Mouse (Mus musculus) hindbrain, embryonic 10.5 days (tissue): ENCODE results near the gene Best1. TPM values are rescaled to one million over a fixed set of nuclear protein-coding genes. Genes with fewer than 3 reads are reported as not detected.

ENCODE experiments used
- DNase-seq: peaks from one replicate; pipeline ENCODE4 v3.0.0-alpha.2; 2017; ENCODE audit warnings: low spot score
- H3K27ac ChIP-seq: fragments of 300-500 bp; sonication (generic); 2 replicates; pipeline ENCODE4 v1.5.1; 2016; ENCODE audit warnings: mild to moderate bottlenecking, moderate library complexity
- H3K27me3 ChIP-seq: fragments of 300-500 bp; sonication (generic); 2 replicates; pipeline ENCODE4 v1.6.1; 2016; ENCODE audit warnings: mild to moderate bottlenecking; ENCODE audit not compliant: poor library complexity, insufficient read depth, severe bottlenecking
- H3K36me3 ChIP-seq: fragments of 300-500 bp; sonication (generic); 2 replicates; pipeline ENCODE4 v1.6.1; 2016; ENCODE audit warnings: mild to moderate bottlenecking, moderate library complexity
- H3K4me1 ChIP-seq: fragments of 300-500 bp; sonication (generic); replicated peaks from 2 replicates; pipeline ENCODE4 v1.6.1; 2016; ENCODE audit warnings: mild to moderate bottlenecking
- H3K4me3 ChIP-seq: fragments of 300-500 bp; sonication (generic); 2 replicates; pipeline ENCODE4 v1.5.1; 2016; ENCODE audit warnings: mild to moderate bottlenecking, moderate library complexity
- H3K9me3 ChIP-seq: fragments of 300-500 bp; sonication (generic); 2 replicates; pipeline ENCODE4 v1.6.1; 2016; ENCODE audit warnings: mild to moderate bottlenecking, moderate library complexity
- WGBS: fragments of 180-500 bp; shearing (Covaris S2); methylation state at CpG from one replicate; pipeline ENCODE4 v1.1.7; 2016; 5-methylcytosine and 5-hydroxymethylcytosine counted together
- polyA plus RNA-seq: library from polyadenylated mRNA; unstranded; fragments of >200 nt; fragmentation: Nextera tagmentation; extraction: Ambion mirVana; gene quantifications from 2 replicates; pipeline ENCODE4 v1.2.1, GENCODE M21; 2016

Best1 gene
- polyA plus RNA-seq, 1 experiment from 2014 or later: 1.8 TPM

DNA sequence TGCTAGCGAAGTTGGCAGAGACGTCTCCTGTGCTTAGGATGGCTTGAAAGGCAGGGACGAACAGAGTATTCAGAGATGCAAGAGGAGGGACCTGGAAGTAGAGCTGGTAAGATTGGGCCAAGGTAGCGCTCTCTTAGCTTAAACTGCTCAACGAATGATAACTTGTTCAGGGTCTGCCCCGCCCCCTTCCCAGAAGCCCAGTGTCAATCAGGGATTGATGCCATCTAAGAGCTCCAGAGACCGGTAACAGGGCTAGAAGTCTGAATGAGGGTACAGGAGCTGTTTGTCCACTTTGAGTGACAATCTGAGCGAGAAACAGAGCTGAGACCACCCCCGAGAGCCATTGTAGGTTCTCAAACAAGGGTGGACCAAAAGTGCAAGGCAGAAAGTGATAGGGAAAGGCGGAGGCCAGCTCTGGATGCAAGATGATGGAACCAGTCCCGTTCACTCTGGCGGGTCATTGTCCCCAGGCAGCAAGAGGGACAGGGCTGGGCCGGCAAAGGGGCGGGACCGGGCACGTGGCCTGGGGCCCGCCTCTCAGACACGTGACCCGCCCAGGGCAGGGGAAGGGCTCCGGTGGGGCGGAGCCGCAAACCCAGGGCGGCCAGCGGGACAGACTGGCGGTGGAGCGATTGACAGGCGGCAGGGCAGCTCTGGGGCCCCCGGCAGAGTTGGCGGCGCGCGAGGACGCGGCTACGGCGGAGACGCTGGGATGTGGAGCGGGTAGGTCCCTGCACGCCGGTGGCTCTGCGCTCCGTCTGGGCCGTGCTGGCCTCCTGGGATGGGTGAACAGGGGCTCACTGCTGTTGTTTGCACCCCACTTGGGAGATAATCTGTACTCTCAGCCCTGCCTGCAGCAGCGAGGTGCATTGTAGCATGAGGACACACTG, 16.4 kb upstream of the Best1 start:
- H3K27ac ChIP-seq: peak overlapping the region; percentile 88
- peaks cover 64% of the 10 kb centered on the region for H3K4me1 ChIP-seq
- peaks cover 36% of the 10 kb centered on the region for H3K27me3 ChIP-seq
- DNase-seq: peak; percentile 92
- no peaks in the 10 kb centered on the region for H3K9me3 ChIP-seq
- peak overlapping the region; percentile 64 for H3K4me3 ChIP-seq
- no peaks in the 10 kb centered on the region for H3K36me3 ChIP-seq
- 5% methylated on average over 44 of the region's 44 CpGs for WGBS

GRCm38 (mm10) chr19:10016151-10016550, 14.7 kb upstream of the Best1 start:
- WGBS: 84% methylated on average over 4 of the region's 4 CpGs
- peak overlapping the region; percentile 76 for H3K27ac ChIP-seq
- H3K27me3 ChIP-seq: peaks cover 36% of the 10 kb centered on the region
- H3K36me3 ChIP-seq: no peaks in the 10 kb centered on the region
- H3K9me3 ChIP-seq: no peaks in the 10 kb centered on the region
- H3K4me3 ChIP-seq: peak overlapping the region; percentile 27; the same call in 1 of the 2 replicates
- no peak for DNase-seq
- peaks cover 57% of the 10 kb centered on the region for H3K4me1 ChIP-seq

DNA sequence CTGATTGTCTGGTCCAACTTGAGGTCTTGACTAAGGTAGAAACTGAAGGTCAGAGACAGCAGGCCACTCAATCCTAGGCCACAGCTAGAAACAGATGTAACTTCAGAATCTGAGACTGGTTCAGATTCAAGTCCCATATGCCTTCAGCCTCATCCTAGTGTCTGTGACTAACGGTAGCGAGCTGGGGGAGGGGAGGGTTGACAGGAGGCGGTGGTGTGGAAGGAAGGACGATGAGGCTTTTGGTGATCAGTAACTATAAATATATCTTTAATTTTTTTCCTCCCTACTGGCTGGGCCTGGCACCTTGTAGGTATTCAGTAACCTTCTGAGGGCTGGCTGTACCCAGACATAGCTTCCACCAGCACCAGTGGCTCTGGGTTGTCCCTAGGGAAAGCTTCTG, 14.0 kb upstream of the Best1 start:
- DNase-seq: no peak
- 76% methylated on average over 4 of the region's 4 CpGs for WGBS
- Histone ChIP-seq H3K27ac (peak overlapping the region; percentile 76), H3K36me3 (no peaks in the 10 kb centered on the region), H3K4me1 (peaks cover 57% of the 10 kb centered on the region), H3K9me3 (no peaks in the 10 kb centered on the region), H3K4me3 (peak overlapping the region; percentile 27; the same call in 1 of the 2 replicates), H3K27me3 (peaks cover 36% of the 10 kb centered on the region)

DNA sequence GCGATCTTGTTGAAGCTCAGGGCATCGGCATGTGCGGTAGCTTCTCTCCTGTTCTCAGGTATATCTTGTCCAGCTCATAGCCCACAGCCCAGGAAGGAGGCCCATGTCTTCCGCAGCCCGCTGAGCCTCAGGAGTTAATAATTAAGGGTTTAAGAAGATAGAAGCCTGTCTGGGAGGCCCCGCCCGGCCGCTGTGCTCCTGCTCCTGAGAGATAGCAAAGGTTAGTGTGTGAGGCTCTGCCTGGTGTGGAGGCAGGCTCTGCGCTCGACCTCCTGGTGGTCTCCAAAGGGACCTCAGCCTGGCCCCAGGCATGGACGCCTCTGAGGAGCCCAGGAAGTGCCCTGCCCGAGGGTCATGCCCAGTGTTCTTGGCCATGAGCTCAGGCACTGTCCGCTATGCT, 13.4 kb upstream of the Best1 start:
- H3K9me3 ChIP-seq: no peaks in the 10 kb centered on the region
- WGBS: 80% methylated on average over 13 of the region's 13 CpGs
- H3K27me3 ChIP-seq: peaks cover 33% of the 10 kb centered on the region
- no peak for DNase-seq
- H3K4me1 ChIP-seq: peaks cover 57% of the 10 kb centered on the region
- no peaks in the 10 kb centered on the region for H3K36me3 ChIP-seq
- H3K27ac ChIP-seq: peak overlapping the region; percentile 76
- H3K4me3 ChIP-seq: peak overlapping the region; percentile 27

DNA sequence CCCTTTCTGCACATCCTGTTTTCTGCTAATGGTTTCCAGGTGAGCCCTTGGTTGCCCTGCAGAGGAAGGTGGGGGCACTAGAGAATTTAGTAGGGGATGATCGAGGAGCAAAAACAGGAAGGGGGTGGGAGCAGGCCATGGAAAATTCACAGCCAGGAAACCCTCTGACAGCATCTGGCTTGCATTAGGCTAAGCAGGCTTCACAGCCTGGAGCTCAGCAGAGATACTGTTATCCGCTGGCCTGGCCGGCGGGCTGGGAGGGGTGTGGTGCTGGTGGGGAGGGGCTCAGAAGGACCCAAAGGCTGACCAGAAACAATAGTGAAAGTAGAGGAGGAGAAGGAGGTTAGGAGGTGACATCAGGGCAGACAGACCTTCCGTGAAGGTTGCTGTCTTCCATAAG, 12.5 kb upstream of the Best1 start:
- H3K36me3 ChIP-seq: no peaks in the 10 kb centered on the region
- peaks cover 48% of the 10 kb centered on the region for H3K4me1 ChIP-seq
- no peak overlapping the region for H3K4me3 ChIP-seq
- DNase-seq: peak; percentile 75
- 46% methylated on average over 5 of the region's 5 CpGs for WGBS
- H3K27me3 ChIP-seq: peaks cover 23% of the 10 kb centered on the region
- peak overlapping the region; percentile 76 for H3K27ac ChIP-seq
- no peaks in the 10 kb centered on the region for H3K9me3 ChIP-seq

- peak overlapping the region; percentile 76 for H3K27ac ChIP-seq
- WGBS: 46% methylated on average over 3 of the region's 3 CpGs
- no peaks in the 10 kb centered on the region for H3K9me3 ChIP-seq
- H3K4me1 ChIP-seq: peaks cover 42% of the 10 kb centered on the region
- 0 out of 2 replicates have a peak overlapping the region, but pooled peaks have one; percentile 6 for H3K4me3 ChIP-seq
- peaks cover 19% of the 10 kb centered on the region for H3K27me3 ChIP-seq
- H3K36me3 ChIP-seq: no peaks in the 10 kb centered on the region
- DNase-seq: no peak
Observed at GRCm38 (mm10) chr19:10013348-10013747, 11.9 kb upstream of the Best1 start.

DNA sequence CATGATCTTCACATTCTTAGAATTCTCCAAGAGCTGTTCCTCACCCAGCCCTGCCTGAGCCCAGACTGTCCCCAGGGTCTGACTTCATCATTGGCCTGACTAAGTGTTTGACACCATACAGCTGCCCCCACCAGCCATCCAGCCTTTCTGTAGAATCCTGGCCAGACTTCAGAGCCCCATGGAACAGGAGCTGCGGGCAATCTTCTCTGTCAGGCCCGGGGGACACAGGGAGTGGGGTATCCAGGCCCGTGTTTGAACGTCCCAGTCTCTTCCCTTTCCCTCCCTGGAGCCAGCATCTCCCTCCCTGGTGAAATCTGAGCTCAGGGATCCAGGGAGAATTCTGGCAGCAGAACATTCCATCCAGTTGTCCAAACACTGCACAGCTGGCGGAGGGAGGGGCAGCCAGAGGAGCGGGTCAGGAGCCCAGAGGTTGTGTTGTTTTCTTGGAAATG, 11.4 kb upstream of the Best1 start:
- WGBS: 48% methylated on average over 6 of the region's 6 CpGs
- Histone ChIP-seq H3K27me3 (peaks cover 19% of the 10 kb centered on the region), H3K27ac (peak overlapping the region; percentile 76), H3K36me3 (no peaks in the 10 kb centered on the region), H3K9me3 (no peaks in the 10 kb centered on the region), H3K4me3 (0 out of 2 replicates have a peak overlapping the region, but pooled peaks have one; percentile 6), H3K4me1 (peaks cover 37% of the 10 kb centered on the region)
- peak; percentile 72 for DNase-seq

DNA sequence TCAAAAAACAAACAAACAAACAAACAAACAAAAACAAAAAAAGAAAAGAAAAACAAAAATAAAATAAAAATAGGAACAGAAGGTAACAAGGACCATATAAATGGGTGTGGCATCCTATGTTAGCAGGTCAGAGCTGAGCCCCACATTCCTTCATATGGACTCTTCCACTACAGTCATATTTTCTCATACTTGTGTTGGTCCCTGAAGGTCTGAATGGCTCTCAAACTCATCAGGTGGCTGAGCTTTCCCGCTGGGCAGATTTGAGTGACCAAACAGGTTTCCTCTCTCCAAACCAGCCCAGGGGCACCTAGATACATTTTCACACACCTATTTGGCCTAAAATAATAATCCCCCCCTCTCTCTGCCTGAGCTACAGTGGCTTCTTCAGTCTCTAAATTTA, 10.0 kb upstream of the Best1 start:
- DNase-seq: no peak
- WGBS: 72% methylated on average over 1 of the region's 1 CpGs
- Histone ChIP-seq H3K4me1 (peaks cover 30% of the 10 kb centered on the region), H3K4me3 (no peak overlapping the region), H3K36me3 (no peaks in the 10 kb centered on the region), H3K9me3 (no peaks in the 10 kb centered on the region), H3K27me3 (peaks cover 8% of the 10 kb centered on the region), H3K27ac (no peak overlapping the region)

- H3K9me3 ChIP-seq: no peaks in the 10 kb centered on the region
- H3K36me3 ChIP-seq: no peaks in the 10 kb centered on the region
- no peaks in the 10 kb centered on the region for H3K27me3 ChIP-seq
- H3K4me1 ChIP-seq: no peaks in the 10 kb centered on the region
- no peak overlapping the region for H3K4me3 ChIP-seq
- no peak for DNase-seq
- H3K27ac ChIP-seq: no peak overlapping the region
- WGBS: 95% methylated on average over 1 of the region's 1 CpGs
Observed at GRCm38 (mm10) chr19:10003696-10004095, 2.3 kb upstream of the Best1 start.

- no peaks in the 10 kb centered on the region for H3K9me3 ChIP-seq
- H3K4me3 ChIP-seq: no peak overlapping the region
- H3K27ac ChIP-seq: no peak overlapping the region
- DNase-seq: no peak
- WGBS: 38% methylated on average over 3 of the region's 3 CpGs
- H3K4me1 ChIP-seq: 0 out of 2 replicates have a peak, but pooled peaks cover 3% of the 10 kb centered on the region
- H3K36me3 ChIP-seq: no peaks in the 10 kb centered on the region
- H3K27me3 ChIP-seq: no peaks in the 10 kb centered on the region
Observed at GRCm38 (mm10) chr19:10000330-10000729, 1.1 kb downstream of the Best1 start.

DNA sequence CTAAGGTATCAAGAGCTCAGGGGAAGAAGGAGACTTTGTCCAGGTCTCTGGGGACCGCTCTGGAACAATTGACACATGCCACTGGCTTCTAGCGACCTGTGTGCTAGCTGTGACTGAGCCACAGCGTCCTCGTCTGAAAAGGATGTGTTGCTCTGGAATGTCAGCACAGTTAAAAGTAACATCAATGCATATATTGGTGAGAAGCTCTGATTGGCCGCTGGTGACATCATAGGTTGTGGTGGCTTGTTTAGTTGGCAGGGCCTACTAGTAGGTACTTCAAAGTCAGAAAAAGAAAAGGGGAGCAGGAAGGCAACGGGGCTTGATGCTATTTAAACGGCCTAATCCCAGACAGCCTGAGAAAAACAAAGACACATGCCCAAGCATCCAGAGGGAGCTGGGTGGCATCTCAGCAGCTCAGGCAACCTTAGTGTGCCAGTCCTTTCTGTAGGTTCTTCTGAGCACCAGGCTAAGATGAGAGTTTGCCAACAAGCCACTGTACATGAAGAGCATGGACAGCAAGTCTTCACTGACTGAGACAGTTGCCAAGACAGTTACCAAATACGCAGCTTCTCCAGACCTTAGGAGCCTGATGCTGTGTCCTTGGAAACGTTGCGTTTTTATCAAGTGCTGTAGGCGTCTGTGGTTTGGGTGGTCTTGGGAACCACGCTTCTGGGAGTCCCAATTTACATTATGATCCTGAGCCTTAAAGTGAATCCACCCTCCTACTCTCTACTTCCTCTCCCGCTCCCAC, 2.5 kb downstream of the Best1 start:
- H3K27ac ChIP-seq: no peak overlapping the region
- no peaks in the 10 kb centered on the region for H3K36me3 ChIP-seq
- no peak for DNase-seq
- H3K27me3 ChIP-seq: no peaks in the 10 kb centered on the region
- H3K4me1 ChIP-seq: 0 out of 2 replicates have a peak, but pooled peaks cover 3% of the 10 kb centered on the region
- H3K4me3 ChIP-seq: no peak overlapping the region
- WGBS: 74% methylated on average over 13 of the region's 13 CpGs
- H3K9me3 ChIP-seq: no peaks in the 10 kb centered on the region

DNA sequence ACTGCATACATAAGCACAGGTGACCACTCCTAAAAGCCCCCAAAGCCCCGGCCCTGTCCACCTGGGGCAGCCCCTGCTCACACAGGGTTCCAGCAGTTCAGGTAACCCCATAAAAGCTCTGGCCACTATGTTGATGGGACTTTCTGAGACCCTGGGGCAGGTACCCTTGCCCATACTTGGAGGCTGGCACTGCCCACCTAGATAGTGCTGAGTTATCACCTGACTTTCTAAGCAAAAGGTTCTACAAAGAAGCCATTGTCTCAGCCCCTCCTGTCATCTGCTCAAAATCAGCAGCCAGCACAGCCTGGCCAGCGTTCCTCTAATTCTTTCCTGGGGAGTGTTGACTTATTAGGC, 3.4 kb downstream of the Best1 start:
- Histone ChIP-seq H3K27ac (no peak overlapping the region), H3K4me1 (peaks cover 8% of the 10 kb centered on the region), H3K4me3 (no peak overlapping the region), H3K36me3 (no peaks in the 10 kb centered on the region), H3K9me3 (no peaks in the 10 kb centered on the region), H3K27me3 (no peaks in the 10 kb centered on the region)
- DNase-seq: no peak
- 83% methylated on average over 2 of the region's 2 CpGs for WGBS
